Mouse (Mus musculus): ENCODE results near the gene Hoxa4.

Hoxa4 gene

GRCm38 (mm10) chr6:52180213-52180710, 11.3 kb downstream of the Hoxa4 start:
- no peak for DNase-seq (ENCODE audit: low spot score in 2 of 2)

GRCm38 (mm10) chr6:52179690-52180089, 11.9 kb downstream of the Hoxa4 start:
- DNase-seq (ENCODE audit: low spot score in 2 of 2) = no peak

DNA sequence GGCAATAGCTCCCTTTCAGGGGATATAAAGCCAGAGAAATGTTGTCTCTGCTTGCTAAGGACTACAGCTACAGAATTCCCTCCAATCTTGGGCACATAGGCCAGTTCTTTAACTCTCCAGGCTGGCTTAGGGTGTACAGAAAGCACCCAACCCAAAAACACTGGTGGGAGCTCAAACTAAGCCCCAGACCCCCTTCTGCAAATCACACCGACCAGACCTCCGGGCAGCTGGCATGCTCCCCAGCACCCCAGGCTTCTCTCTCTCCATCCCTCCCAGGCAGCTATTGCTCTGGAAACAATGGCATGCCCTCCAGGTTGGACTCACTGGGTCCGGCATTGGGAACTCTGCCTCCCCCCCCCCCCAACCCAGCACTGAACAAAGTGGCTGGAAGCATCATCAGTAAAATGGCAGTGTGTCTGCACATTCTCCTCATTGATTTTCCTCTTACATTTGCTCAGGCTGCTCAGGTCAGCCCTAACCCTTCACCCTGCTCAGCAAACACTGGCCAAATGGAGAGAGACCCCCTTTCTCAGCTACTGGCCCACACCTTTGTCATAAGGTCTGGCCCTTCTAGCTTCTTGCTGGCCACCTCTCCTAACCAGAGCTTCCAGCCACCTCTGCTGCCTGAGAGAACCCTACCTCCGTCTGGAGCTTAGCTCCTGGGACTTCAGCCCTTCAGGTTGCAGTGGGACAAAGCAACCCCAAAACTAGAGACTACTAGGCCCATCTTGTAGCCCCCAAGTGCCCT, 12.5 kb downstream of the Hoxa4 start:
- DNase-seq (ENCODE audit: low spot score in 2 of 2) = no peak

GRCm38 (mm10) chr6:52177806-52178205, 13.7 kb downstream of the Hoxa4 start:
- DNase-seq (ENCODE audit: low spot score in 2 of 2) = no peak

GRCm38 (mm10) chr6:52177061-52177735, 14.4 kb downstream of the Hoxa4 start, which contains the start of gene 5730596B20Rik:
Gene 5730596B20Rik, plus strand, starts transcription at chr6:52177498.
- no peak for DNase-seq (ENCODE audit: low spot score in 2 of 2)

- no peak for DNase-seq (ENCODE audit: low spot score in 2 of 2)
These were observed 15.2 kb downstream of the Hoxa4 start for GRCm38 (mm10) chr6:52176391-52176790.

- no peak for DNase-seq (ENCODE audit: low spot score in 2 of 2)
These were observed 15.7 kb downstream of the Hoxa4 start for GRCm38 (mm10) chr6:52175864-52176263.

GRCm38 (mm10) chr6:52174968-52175751, 16.4 kb downstream of the Hoxa4 start:
- no peak for DNase-seq (ENCODE audit: low spot score in 2 of 2)

- no peak for DNase-seq (ENCODE audit: low spot score in 2 of 2)
These were observed 17.9 kb downstream of the Hoxa4 start for GRCm38 (mm10) chr6:52173648-52174047.

DNA sequence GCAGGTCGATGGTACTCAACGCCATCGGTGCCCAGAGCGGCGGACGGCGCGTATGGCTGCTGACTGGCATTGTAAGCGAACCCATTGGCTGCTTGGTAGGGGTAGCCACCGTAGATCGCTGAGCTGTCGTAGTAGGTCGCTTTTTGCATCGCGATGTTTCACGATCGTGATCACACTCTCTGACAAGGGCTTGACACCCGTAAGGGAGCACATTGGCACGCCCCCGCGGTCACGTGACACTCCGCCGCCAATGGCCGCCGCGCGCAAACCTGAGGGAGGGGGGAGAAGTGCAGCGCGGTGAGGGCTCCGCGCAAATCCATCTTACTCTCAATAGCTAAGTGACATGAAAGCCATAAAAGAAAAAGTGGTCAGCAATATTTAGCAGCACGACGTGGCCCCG, 19.1 kb downstream of the Hoxa4 start:
- peak in 1 of 2 experiments; percentile 81 for DNase-seq (ENCODE audit: low spot score in 2 of 2)

- no peak for DNase-seq (ENCODE audit: low spot score in 2 of 2)
These were observed 19.6 kb downstream of the Hoxa4 start for GRCm38 (mm10) chr6:52171938-52172337.

GRCm38 (mm10) chr6:52171331-52171730, 20.2 kb downstream of the Hoxa4 start:
- DNase-seq (ENCODE audit: low spot score in 2 of 2) = no peak

DNA sequence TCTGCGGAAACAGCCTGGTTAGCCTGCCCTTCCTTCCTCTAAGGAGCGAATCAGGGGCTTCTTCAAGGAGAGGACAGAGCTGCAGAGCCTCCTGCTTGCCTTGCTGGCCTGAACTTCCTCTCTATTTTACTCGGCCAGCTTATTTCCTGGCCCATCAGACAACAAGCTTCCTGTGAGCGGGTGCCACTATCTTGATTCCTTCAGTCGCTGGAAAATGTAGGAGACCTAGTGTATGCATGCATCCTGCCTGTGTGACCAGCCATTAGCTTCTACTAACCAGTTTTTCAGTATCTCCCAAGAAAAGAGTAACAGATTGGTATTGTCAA, 20.7 kb downstream of the Hoxa4 start:
- DNase-seq (ENCODE audit: low spot score in 2 of 2) = no peak

DNA sequence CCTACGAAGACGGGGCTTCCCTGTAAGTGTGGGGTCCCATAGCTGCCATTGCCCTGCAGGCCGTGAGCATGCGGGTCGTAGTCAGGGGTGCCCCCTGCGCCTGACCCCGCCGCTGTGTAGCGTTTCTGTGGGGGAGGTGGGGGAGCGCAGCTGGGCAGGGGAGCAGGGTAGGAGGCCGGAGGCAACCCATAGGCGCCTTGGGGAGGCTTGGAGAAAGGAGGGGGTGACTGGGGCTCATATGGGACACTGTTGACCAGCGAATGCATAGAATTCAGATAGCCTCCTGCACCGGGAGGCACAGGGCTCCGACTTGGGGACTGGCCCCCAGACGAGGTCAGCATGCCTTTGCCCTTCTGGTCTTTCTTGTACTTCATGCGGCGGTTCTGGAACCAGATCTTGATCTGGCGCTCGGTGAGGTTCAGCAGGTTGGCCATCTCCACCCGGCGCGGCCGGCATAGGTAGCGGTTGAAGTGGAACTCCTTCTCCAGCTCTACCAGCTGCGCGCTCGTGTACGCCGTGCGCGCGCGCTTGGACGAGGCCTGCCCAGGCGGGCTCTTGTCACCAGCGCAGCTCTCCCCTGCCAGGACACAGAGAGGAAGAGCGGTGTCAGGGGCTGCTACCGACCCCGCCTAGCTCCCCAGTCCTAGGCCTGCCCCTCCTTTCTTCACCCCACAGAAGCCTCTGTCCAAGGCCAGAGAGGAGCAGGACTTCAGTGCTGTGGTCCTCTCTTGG, 21.2 kb downstream of the Hoxa4 start:
- DNase-seq (ENCODE audit: low spot score in 2 of 2) = peak in 1 of 2 experiments; percentile 26

DNA sequence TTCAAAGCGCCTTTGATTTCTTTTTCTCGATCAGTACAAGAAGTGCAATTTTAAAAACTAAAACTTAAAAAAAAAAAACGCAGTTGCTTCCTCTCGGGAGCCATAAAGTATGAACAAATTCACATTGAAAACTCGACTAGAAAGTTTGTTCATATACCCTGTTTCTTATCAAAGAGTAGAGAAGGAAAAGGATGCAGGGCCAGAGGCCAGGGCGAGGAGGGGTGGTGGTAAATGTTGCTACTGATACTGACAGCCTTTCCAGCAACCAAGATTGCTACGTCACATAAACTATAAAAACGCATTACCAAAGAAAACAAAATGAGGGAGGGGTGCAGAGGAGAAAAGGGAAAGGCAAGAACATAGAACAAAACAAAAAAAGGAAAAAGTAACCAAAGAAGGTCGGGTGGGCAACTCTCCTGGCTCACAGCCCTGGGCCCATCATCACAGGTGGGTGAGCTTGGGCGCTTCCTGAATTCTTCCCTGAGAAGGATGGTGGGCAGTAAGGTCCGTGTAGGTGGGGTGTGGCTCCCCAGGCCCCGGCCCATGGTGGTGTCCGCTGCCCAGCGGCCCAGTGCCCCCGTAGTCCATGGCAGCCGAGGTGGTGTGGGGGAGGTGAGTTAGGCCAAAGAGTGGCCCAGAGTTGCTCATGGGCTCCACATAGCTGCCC, 21.9 kb downstream of the Hoxa4 start:
- DNase-seq (ENCODE audit: low spot score in 2 of 2) = no peak

DNA sequence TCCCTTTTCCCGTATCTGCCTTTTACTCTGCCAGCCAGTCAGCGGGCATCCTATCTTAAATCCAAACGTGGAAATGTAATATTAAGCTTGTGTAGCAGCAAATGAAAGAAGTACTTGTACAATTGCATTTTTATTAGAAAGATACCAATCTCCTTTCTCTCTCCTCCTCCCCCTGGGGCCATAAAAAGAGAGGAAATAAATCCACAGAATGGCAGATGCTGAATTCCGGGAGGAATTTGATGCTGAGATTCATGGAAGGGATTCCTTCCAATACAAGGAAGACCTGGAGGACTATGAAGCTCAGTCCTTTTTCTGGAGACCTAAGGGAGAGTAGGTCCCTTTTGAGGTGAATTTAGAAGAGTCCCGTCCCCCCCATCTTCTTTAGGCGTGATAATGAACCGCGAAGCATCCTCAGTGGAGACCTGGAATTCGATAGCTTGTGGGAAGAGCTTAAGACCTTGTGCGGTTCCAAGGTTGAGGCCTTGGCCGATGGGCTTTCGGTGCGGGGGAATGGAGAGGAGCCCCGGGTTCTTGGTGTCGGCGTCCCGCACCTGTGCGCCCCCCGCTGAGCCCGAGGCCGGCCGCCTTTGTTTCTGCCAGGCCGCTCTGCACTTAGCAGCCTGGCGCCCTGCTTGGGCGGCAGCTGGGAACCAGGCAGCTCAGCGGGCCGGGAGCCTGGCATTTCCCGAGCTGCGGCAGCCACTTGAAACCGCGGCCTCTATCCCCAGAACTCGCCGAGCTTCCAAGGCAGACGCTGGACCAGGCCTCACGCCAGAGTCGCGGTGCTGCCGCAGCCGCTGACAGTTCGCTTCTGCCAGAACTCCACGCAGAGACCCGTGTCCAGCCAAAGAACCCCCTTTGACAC, 23.1 kb downstream of the Hoxa4 start:
- no peak for DNase-seq (ENCODE audit: low spot score in 2 of 2)

DNA sequence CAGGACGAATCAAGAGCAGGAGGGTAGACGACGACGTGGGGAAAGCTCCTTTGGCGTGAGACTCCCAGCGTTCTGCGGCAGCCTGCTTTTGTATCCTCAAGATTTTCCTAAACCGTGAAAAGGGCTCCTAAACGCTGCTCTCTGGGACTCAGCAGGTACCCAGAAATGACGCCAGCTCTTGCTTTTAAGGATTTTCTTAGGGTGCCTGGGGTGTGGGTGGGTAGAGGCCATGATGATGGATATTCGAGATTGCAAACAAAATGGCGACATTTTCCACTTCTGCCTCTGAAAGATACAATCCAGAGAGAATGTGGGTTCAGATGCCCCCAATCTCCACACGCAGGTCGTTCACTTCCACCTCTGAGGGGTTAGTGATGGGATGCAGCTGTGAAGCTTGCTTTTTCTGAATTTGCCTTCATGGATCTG, 23.8 kb downstream of the Hoxa4 start:
- DNase-seq (ENCODE audit: low spot score in 2 of 2) = no peak

DNA sequence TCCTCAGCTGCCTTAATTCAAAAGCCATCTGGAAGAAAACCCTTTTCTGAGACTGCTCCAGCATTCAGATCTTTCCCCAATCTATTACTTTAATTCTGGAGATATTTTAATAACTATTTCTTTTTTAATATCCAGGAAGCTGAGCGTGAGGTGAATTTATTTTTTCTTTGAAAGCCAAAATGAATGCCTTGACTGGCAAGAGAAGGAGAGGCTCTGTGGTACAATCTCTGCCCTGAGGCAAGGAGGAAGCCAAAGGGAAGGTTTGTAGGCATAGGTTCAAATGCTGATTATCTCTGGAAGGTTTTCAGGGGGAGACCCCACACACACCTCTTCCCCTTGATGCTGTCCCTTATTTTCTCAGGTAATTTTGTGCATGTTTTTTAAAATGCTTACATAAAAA, 24.4 kb downstream of the Hoxa4 start:
- DNase-seq (ENCODE audit: low spot score in 2 of 2) = no peak

- no peak for DNase-seq (ENCODE audit: low spot score in 2 of 2)
These were observed 25.0 kb downstream of the Hoxa4 start for GRCm38 (mm10) chr6:52166431-52167077.

Data from cerebellum, postnatal 4 days (tissue).